20 mouse cellular contexts compared by ENCODE assay signal in genomic region chr11:72332951-72333667, GRCm38 (mm10). TPM values are rescaled to one million over a fixed set of nuclear protein-coding genes. Genes with fewer than 3 reads are reported as not detected.
DNase-seq lines count a peak whose midpoint lies in the region; ATAC-seq and TF ChIP-seq lines count a peak whose summit lies in the region.
"Had no signal": no experiment of that assay in that cellular context is flagged by ENCODE, and none has a peak within 500 bp of the region (broad histone marks: within the 10 kb centered on the region; RNA-seq: fewer than 3 reads in every experiment).

No protein-coding gene starts in this region.

- H3K9ac ChIP-seq in midbrain, embryonic 11.5 days (ENCODE audit: low read length) = no peak overlapping the region
- H3K9ac ChIP-seq in midbrain, postnatal 0 days (replicated peaks; ENCODE audit: low read length, poor library complexity, severe bottlenecking) = no peak overlapping the region
- H3K9ac ChIP-seq in hindbrain, embryonic 12.5 days = no peak overlapping the region
- H3K9ac ChIP-seq: heart, embryonic 12.5 days; liver, embryonic 15.5 days; midbrain, embryonic 15.5 days; neural tube, embryonic 13.5 days had no signal

- DNase-seq in kidney, postnatal 10 days = peak; percentile 40
- DNase-seq in kidney, adult 8-10 months = no peak
- peak; percentile 82 for DNase-seq in midbrain, embryonic 11.5 days (ENCODE audit: low spot score, missing footprints)
- no peak for DNase-seq in midbrain, postnatal 0 days (ENCODE audit: low spot score)
- peak; percentile 24 for DNase-seq in layer of hippocampus, adult 9-10 months (ENCODE audit: low spot score)
- DNase-seq in heart, postnatal 14 days = no peak
- DNase-seq: cerebellum, adult 9-10 months; gastrocnemius, postnatal 10 days; retina, postnatal 1 day; thymus, adult 2 months had no signal

- peaks cover under 1% of the 10 kb centered on the region; the same call in 1 of the 2 replicates for H3K4me1 ChIP-seq in midbrain, embryonic 11.5 days (ENCODE audit: control insufficient read depth, insufficient read depth, low read length)
- no peaks in the 10 kb centered on the region for H3K4me1 ChIP-seq in midbrain, postnatal 0 days (ENCODE audit: insufficient read depth, low read length)
- peaks cover under 1% of the 10 kb centered on the region for H3K4me1 ChIP-seq in hindbrain, embryonic 12.5 days
- H3K4me1 ChIP-seq: heart, embryonic 12.5 days; liver, embryonic 15.5 days; midbrain, embryonic 15.5 days had no signal

- H3K36me3 ChIP-seq in midbrain, embryonic 11.5 days (ENCODE audit: control insufficient read depth, insufficient read depth, low read length) = no peaks in the 10 kb centered on the region
- no peaks in the 10 kb centered on the region for H3K36me3 ChIP-seq in midbrain, postnatal 0 days (ENCODE audit: insufficient read depth, low read length)
- no peaks in the 10 kb centered on the region for H3K36me3 ChIP-seq in hindbrain, embryonic 12.5 days
- H3K36me3 ChIP-seq: heart, embryonic 12.5 days; liver, embryonic 15.5 days; midbrain, embryonic 15.5 days; neural tube, embryonic 13.5 days had no signal

- no peak for ATAC-seq in midbrain, embryonic 11.5 days (ENCODE audit: low FRiP score)
- no peak for ATAC-seq in midbrain, postnatal 0 days (ENCODE audit: low FRiP score)
- no peak for ATAC-seq in hindbrain, embryonic 12.5 days (ENCODE audit: low FRiP score)
- ATAC-seq: midbrain, embryonic 15.5 days had no signal

- 73% methylated on average over 9 of the region's 9 CpGs for WGBS in midbrain, embryonic 11.5 days
- WGBS in midbrain, postnatal 0 days = 53% methylated on average over 9 of the region's 9 CpGs
- WGBS in hindbrain, embryonic 12.5 days = 73% methylated on average over 9 of the region's 9 CpGs

- no peak overlapping the region for H3K4me3 ChIP-seq in midbrain, embryonic 11.5 days (ENCODE audit: low read depth, low read length)
- no peak overlapping the region for H3K4me3 ChIP-seq in midbrain, postnatal 0 days (ENCODE audit: low read depth, low read length)
- no peak overlapping the region for H3K4me3 ChIP-seq in hindbrain, embryonic 12.5 days
- H3K4me3 ChIP-seq: heart, embryonic 12.5 days; liver, embryonic 15.5 days; midbrain, embryonic 15.5 days; neural tube, embryonic 13.5 days had no signal

- no peaks in the 10 kb centered on the region for H3K27me3 ChIP-seq in midbrain, embryonic 11.5 days (ENCODE audit: control insufficient read depth, insufficient read depth, low read length)
- H3K27me3 ChIP-seq in midbrain, postnatal 0 days (ENCODE audit: insufficient read depth, low read length) = no peaks in the 10 kb centered on the region
- no peaks in the 10 kb centered on the region for H3K27me3 ChIP-seq in hindbrain, embryonic 12.5 days
- H3K27me3 ChIP-seq: heart, embryonic 12.5 days; liver, embryonic 15.5 days; midbrain, embryonic 15.5 days; neural tube, embryonic 13.5 days had no signal

- no peak overlapping the region for H3K27ac ChIP-seq in midbrain, embryonic 11.5 days (ENCODE audit: low read depth, low read length)
- H3K27ac ChIP-seq in midbrain, postnatal 0 days (ENCODE audit: low read depth, low read length) = no peak overlapping the region
- H3K27ac ChIP-seq in hindbrain, embryonic 12.5 days = no peak overlapping the region
- H3K27ac ChIP-seq: kidney, postnatal 0 days; liver, embryonic 15.5 days; midbrain, embryonic 15.5 days; neural tube, embryonic 13.5 days had no signal

- intact Hi-C loops in heart, postnatal 14 days (cut with DNase I) = no loop called here

- no peaks in the 10 kb centered on the region for H3K9me3 ChIP-seq in midbrain, embryonic 11.5 days (ENCODE audit: control insufficient read depth, low read length)
- H3K9me3 ChIP-seq in midbrain, postnatal 0 days (ENCODE audit: low read length) = no peaks in the 10 kb centered on the region
- no peaks in the 10 kb centered on the region for H3K9me3 ChIP-seq in hindbrain, embryonic 12.5 days (replicated peaks)
- H3K9me3 ChIP-seq: heart, embryonic 12.5 days; liver, embryonic 15.5 days; midbrain, embryonic 15.5 days; neural tube, embryonic 13.5 days had no signal

- H3K4me2 ChIP-seq in midbrain, embryonic 11.5 days = no peak overlapping the region
- H3K4me2 ChIP-seq in midbrain, postnatal 0 days (ENCODE audit: low read depth, low read length, poor library complexity, severe bottlenecking) = no peak overlapping the region
- H3K4me2 ChIP-seq in hindbrain, embryonic 12.5 days (replicated peaks) = no peak overlapping the region
- H3K4me2 ChIP-seq: heart, embryonic 12.5 days; liver, embryonic 15.5 days; midbrain, embryonic 15.5 days; neural tube, embryonic 13.5 days had no signal

- TF ChIP-seq CTCF in midbrain, postnatal 0 days (IDR thresholded peaks at IDR 0.05) = no peak

RNA-seq across cellular contexts. Expression of gene Fbxo39, which starts 18.9 kb away (rescaled TPM):
- polyA plus RNA-seq in midbrain, embryonic 11.5 days (2014; fragmentation: Nextera tagmentation; extraction: Ambion mirVana) = not detected in 2 replicates
- total RNA-seq in midbrain, postnatal 0 days (2014; rRNA removed) = not detected in 2 replicates
- not detected in 2 replicates for polyA plus RNA-seq in midbrain, postnatal 0 days (2015; fragmentation: Nextera tagmentation; extraction: Ambion mirVana)
- not detected in 2 replicates for polyA plus RNA-seq in hindbrain, embryonic 12.5 days (2016; fragmentation: Nextera tagmentation; extraction: Ambion mirVana)
- total RNA-seq in heart, postnatal 14 days (2021) = not detected
- total RNA-seq: adrenal gland, adult 18-20 months; gastrocnemius, postnatal 10 days; hematopoietic stem cell, adult 5-6 weeks had no signal
- polyA plus RNA-seq: heart, embryonic 12.5 days; intestine, embryonic 14.5 days; kidney, postnatal 0 days; limb, embryonic 11.5 days; liver, embryonic 15.5 days; midbrain, embryonic 15.5 days; neural tube, embryonic 13.5 days had no signal

RNA-seq across cellular contexts. Expression of gene Tekt1, which starts 29.1 kb away (rescaled TPM):
- 4.2 and 5.3 TPM in 2 replicates for polyA plus RNA-seq in midbrain, embryonic 11.5 days (2014; fragmentation: Nextera tagmentation; extraction: Ambion mirVana)
- 6.9 and 9.8 TPM in 2 replicates for total RNA-seq in midbrain, postnatal 0 days (2014; rRNA removed)
- polyA plus RNA-seq in midbrain, postnatal 0 days (2015; fragmentation: Nextera tagmentation; extraction: Ambion mirVana) = 7.4 and 10.3 TPM in 2 replicates
- polyA plus RNA-seq in hindbrain, embryonic 12.5 days (2016; fragmentation: Nextera tagmentation; extraction: Ambion mirVana) = 6.6 and 7.9 TPM in 2 replicates
- under 1 TPM in 1 of 2 experiments, not detected in 1; 0.26 TPM for total RNA-seq in heart, postnatal 14 days (2021)
- total RNA-seq: hematopoietic stem cell, adult 5-6 weeks had no signal
- polyA plus RNA-seq: liver, embryonic 15.5 days had no signal

RNA-seq across cellular contexts. Expression of gene Xaf1, which starts 31.7 kb away (rescaled TPM):
- 1.3 and 1.4 TPM in 2 replicates for polyA plus RNA-seq in midbrain, embryonic 11.5 days (2014; fragmentation: Nextera tagmentation; extraction: Ambion mirVana)
- total RNA-seq in midbrain, postnatal 0 days (2014; rRNA removed) = 0.93 and 3.9 TPM in 2 replicates
- 5.6 and 6.0 TPM in 2 replicates for polyA plus RNA-seq in midbrain, postnatal 0 days (2015; fragmentation: Nextera tagmentation; extraction: Ambion mirVana)
- 1.9 and 2.6 TPM in 2 replicates for polyA plus RNA-seq in hindbrain, embryonic 12.5 days (2016; fragmentation: Nextera tagmentation; extraction: Ambion mirVana)
- 10 to 100 TPM in 1 of 2 experiments, 1 to 10 TPM in 1; 8.9 to 10.7 TPM for total RNA-seq in heart, postnatal 14 days (2021)

Comparison
In these comparisons a context has a peak if more than half of its experiments do, and no peak if none do; other contexts are left out.
1. DNase-seq: peak in kidney, postnatal 10 days (single experiment), midbrain, embryonic 11.5 days (single experiment) and layer of hippocampus, adult 9-10 months (single experiment); none in kidney, adult 8-10 months (0 of 2), midbrain, postnatal 0 days (single experiment) and heart, postnatal 14 days (0 of 2).